Mouse (Mus musculus): ENCODE results near the gene Cby1. TPM values are rescaled to one million over a fixed set of nuclear protein-coding genes. Genes with fewer than 3 reads are reported as not detected.
"Not testable (repeated sequence)": the region's sequence is repeated elsewhere in the genome, so short reads cannot be mapped to it uniquely, and the experiment has no call there.

Cby1 gene
- total RNA-seq, 2 experiments from 2014 or later = 0.77 to 5.3 TPM

- ATAC-seq (replicated peaks; ENCODE audit: low FRiP score, poor library complexity, severe bottlenecking) = peak; percentile 61
These were observed 11.9 kb downstream of the Cby1 start for GRCm38 (mm10) chr15:79670972-79671299.

- not testable (repeated sequence) for ATAC-seq (replicated peaks; ENCODE audit: low FRiP score, poor library complexity, severe bottlenecking)
These were observed 12.9 kb downstream of the Cby1 start for GRCm38 (mm10) chr15:79671828-79672348.

- no peak for ATAC-seq (replicated peaks; ENCODE audit: low FRiP score, poor library complexity, severe bottlenecking)
These were observed 18.9 kb downstream of the Cby1 start for GRCm38 (mm10) chr15:79677936-79678335.

DNA sequence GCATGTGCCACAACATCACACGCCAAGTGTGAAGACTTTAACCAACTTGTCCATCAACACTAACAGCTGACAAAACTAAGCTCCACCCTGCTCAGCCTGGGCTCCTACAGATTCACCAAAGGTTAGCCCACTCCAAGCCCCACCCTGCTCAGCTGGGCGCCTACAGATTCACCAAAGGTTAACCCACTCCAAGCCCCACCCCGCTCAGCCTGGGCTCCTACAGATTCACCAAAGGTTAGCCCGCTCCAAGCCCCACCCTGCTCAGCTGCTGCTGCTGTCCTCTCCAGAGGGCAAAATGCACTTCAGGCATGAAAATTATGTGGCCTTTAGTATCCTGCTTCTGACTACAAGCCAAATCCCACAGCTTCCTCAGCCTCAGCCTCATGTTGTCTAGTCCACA is 23.0 kb downstream of the Cby1 start:
- ATAC-seq (replicated peaks; ENCODE audit: low FRiP score, poor library complexity, severe bottlenecking) = peak; percentile 56

DNA sequence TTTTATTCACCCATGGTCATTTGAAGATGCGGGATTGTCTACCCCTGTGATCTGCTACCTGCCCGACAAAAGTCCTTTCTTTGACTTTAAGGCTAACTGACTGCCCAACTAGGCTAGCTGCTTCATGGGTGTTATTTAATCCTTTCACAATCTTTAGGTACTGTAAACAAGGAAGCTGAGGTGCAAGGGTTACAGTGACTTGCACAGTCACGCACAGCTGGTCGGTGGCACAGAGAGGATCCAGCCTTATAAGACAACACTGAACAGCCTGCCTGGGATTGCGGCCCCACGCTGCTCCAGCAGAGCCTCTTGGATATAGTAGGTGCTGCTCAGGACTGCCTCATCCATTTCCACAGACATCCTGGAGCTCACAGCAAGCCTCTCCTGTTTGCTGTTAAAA is 24.1 kb downstream of the Cby1 start:
- ATAC-seq (replicated peaks; ENCODE audit: low FRiP score, poor library complexity, severe bottlenecking) = no peak

DNA sequence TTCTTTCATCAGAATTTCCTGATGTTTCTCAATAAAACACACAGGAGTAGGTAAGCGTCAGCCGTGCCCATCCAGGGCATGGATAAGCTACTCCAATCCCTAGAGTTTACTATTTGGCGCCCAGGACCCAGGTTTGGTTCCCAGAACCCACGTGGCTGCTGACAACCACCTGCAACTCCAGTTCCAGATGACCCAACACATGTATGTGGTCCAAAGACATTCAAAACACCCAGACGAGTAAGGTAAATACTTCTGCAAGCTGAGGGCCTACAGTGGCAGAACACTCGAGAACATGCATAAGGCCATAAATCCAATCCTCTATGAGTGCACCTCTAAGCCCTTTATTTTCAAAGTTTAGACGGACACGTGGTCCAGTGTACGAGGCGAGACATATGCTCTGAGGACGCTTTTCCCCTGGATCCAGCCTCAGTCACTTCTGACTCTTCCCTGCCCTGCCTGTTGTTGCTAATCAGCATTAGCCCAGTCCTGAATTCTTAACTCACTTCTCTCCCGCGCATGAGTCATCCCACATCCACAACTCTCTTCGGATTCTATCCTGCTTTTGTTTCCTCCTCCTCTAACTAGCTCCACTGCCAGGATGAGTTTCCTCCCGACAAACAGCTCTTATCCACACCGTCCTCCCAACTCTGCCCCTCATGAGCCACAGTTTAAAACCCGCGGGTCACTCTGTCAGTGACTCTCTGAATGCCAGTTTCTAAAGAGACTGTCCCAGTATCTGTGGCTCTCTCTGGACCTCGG is 24.9 kb downstream of the Cby1 start:
- no peak for ATAC-seq (replicated peaks; ENCODE audit: low FRiP score, poor library complexity, severe bottlenecking)

DNA sequence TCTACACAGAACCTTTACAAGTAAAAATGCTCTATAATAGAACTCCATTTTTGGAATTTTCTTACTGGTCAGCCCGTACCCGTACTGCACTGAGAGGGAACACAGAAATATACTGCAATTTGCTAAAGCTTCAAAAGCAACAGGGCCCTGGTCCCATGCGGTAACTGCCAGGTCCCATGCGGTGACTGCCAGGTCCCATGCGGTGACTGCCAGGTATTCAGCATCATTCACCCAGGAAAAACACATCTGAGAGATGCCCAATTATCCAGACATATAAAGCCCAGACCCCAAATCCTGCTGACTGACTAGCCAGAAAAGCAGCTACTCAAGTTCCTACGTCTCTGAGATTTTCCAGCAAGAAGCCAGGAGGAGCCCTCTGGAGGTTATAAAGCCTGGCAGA is 25.6 kb downstream of the Cby1 start:
- no peak for ATAC-seq (replicated peaks; ENCODE audit: low FRiP score, poor library complexity, severe bottlenecking)

- no peak for ATAC-seq (replicated peaks; ENCODE audit: low FRiP score, poor library complexity, severe bottlenecking)
These were observed 26.2 kb downstream of the Cby1 start for GRCm38 (mm10) chr15:79685141-79685641.

- ATAC-seq (replicated peaks; ENCODE audit: low FRiP score, poor library complexity, severe bottlenecking) = no peak
These were observed 27.3 kb downstream of the Cby1 start for GRCm38 (mm10) chr15:79686046-79686869.

DNA sequence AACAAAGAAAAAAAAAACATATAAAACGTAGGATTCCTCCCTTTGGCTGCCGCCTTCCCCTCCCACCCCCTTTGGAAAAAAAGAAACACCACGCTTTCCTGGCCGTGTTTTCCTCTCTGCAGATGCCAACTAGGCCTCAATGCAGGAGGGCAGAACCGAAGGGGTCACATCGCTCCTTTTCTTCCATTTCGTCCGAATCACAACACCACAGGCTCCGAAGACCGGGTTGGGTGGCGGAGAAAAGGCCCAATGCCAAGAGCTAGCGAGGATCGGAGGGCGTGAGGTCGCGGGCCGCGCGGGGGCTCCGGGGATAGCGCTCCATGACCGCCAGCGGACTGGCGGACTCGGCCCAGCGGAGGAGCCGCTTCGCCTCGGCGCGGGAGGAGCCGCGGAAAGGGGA is 28.2 kb downstream of the Cby1 start:
- ATAC-seq (replicated peaks; ENCODE audit: low FRiP score, poor library complexity, severe bottlenecking) = no peak

DNA sequence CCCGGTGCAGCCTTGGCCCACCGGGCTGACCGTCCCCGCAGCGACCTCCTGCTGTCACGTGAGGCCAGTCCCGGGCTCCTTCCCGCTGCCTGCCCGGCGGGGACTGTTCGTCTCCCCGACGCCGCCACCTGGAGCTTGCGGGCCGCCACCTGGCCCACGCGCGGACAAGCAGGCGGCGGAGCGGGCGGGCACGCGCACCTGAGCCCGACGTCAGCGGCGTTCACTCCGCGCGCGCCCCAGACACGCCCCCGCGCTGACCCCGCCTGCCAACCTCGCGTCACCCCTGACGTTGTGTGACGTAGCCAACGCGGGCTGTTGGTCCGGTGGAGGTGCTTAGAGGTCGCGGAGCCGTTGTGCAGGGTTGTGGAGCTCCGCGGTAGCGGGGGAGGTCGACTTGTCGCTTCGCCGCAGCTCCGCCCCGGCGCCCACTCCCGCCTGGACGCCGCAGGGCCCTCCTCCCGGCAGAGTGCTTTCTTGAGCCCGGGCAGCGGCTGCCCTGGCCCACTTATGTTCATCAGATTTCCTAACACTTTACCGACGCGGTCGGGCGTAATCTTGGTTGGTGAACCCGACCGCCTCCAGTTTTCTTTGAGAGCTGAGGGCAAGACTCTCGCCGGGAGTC is 28.8 kb downstream of the Cby1 start, which contains the start of gene Josd1:
Gene Josd1 (minus strand): TSS at position 274 of the 622 bp plus-strand sequence.
- peak; percentile 58 for ATAC-seq (replicated peaks; ENCODE audit: low FRiP score, poor library complexity, severe bottlenecking)

GRCm38 (mm10) chr15:79688268-79688956 is 29.4 kb downstream of the Cby1 start:
- ATAC-seq (replicated peaks; ENCODE audit: low FRiP score, poor library complexity, severe bottlenecking) = no peak

GRCm38 (mm10) chr15:79689662-79690425 is 30.8 kb downstream of the Cby1 start:
- no peak for ATAC-seq (replicated peaks; ENCODE audit: low FRiP score, poor library complexity, severe bottlenecking)

DNA sequence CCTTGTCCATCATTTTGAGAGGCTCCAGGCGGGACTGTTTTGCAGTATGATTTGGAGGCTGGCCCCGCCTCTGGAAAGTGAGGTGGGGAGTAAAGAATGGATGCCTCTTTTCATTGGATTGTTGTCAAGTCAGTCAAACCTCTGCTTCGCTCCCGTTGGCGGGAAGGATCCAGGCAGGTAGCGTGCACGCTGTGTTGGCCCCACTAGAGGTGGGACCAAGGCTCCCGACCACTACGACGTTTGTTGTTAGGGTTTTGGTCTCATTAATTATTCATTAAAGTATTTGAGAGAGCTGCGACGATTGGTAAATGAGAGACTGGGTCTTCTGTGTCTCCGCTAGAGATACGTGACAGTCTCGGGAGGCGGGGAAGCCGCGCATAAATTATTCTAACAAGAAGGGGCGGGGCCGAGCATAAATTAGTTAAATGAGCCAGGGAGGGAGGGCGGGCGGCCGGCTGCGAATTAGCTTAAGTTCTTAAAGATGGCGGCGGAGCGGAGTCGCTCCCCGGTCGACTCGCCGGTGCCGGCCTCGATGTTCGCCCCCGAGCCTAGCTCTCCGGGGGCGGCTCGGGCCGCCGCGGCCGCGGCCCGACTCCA is 31.5 kb downstream of the Cby1 start, which contains the start of gene Gtpbp1:
Gene Gtpbp1 (plus strand): TSS at position 420 of the 597 bp plus-strand sequence.
- ATAC-seq (replicated peaks; ENCODE audit: low FRiP score, poor library complexity, severe bottlenecking) = peak; percentile 70

DNA sequence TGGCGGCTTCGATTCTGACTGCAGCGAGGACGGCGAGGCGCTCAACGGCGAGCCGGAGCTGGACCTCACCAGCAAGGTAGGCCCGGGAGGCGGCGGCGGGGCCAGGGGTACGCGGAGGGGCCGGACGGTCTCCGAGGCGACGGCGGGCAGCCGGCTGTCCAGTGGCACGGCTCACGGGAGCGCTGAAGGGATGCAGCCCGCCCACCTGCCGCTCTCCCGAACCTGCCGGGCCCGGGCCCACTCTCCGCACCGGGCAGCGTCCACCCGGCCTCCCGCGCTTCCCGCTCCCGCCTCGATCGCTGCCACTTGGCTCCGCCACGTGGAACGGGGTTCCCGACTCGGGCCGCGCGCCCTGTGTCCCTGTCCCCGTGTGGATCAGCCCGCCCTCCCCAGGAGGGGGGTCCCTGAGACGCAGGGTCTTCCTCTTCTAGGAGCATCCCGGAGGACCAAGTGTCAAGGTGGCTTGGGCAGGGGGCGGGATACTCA is 32.1 kb downstream of the Cby1 start:
- ATAC-seq (replicated peaks; ENCODE audit: low FRiP score, poor library complexity, severe bottlenecking) = no peak

DNA sequence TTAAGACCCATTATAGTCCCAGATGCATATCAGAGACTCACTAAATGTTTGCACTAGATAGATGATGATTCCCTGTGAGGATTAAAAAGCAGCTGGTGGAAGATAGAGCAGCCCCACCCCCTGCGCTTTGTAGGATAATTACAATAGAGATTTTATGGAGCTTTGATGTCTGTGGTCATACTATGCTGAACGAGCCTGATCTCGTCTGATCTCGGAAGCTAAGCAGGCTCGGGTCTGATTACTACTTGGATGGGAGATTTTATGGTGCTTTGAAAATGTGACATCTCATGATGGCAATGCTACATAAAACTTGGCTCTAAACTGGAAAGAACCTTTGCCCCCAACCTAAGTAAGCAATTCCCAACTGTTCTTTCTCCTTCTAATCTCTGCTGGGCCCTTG is 33.3 kb downstream of the Cby1 start:
- no peak for ATAC-seq (replicated peaks; ENCODE audit: low FRiP score, poor library complexity, severe bottlenecking)

DNA sequence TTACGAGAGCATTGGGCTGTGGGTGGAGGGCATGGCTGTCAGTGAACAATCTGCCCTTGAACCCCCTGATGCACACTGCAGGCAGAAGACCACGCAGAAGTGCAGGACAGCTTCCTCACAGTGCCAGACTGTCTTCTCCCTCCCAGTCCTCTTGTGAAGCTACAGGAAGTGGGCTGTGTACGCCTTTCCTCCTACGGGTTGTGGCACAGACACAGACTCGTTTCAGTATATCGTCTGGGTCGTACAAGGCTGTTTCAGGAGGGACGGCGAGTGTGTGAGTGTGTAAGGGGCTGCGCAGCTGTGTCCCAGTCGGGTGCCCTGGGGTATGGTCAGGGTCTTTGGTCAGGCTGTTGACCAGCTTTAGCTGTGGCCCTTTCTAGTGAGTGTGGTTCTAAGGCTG is 34.7 kb downstream of the Cby1 start:
- no peak for ATAC-seq (replicated peaks; ENCODE audit: low FRiP score, poor library complexity, severe bottlenecking)

GRCm38 (mm10) chr15:79694512-79694911 is 35.5 kb downstream of the Cby1 start:
- peak; percentile 38 for ATAC-seq (replicated peaks; ENCODE audit: low FRiP score, poor library complexity, severe bottlenecking)
